Comparison of ENCODE assay signal across 26 mouse cellular contexts in genomic region chr2:124727979-124728378, GRCm38 (mm10).
"Had no signal": no experiment of that assay in that cellular context is flagged by ENCODE, and none has a peak within 500 bp of the region (broad histone marks: within the 10 kb centered on the region; RNA-seq: fewer than 3 reads in every experiment).

No protein-coding gene starts in this region.

- H3K4me2 ChIP-seq: kidney, embryonic 15.5 days; limb, embryonic 13.5 days; liver, embryonic 12.5 days; liver, embryonic 15.5 days; lung, embryonic 15.5 days; midbrain, embryonic 13.5 days; neural tube, embryonic 13.5 days had no signal

- H3K27me3 ChIP-seq: limb, embryonic 13.5 days; liver, embryonic 12.5 days; liver, embryonic 15.5 days; lung, embryonic 15.5 days; midbrain, embryonic 13.5 days; neural tube, embryonic 13.5 days had no signal

- H3K4me3 ChIP-seq: kidney, embryonic 15.5 days; layer of hippocampus, adult 2 months; limb, embryonic 10.5 days; limb, embryonic 13.5 days; liver, embryonic 12.5 days; liver, embryonic 15.5 days; lung, embryonic 15.5 days; megakaryocyte, embryonic 14.5 days; midbrain, embryonic 10.5 days; midbrain, embryonic 13.5 days; myocyte; neural tube, embryonic 13.5 days had no signal

- H3K4me1 ChIP-seq: liver, embryonic 12.5 days; liver, embryonic 15.5 days; lung, embryonic 15.5 days had no signal

- ATAC-seq: liver, embryonic 12.5 days; midbrain, embryonic 13.5 days; midbrain, embryonic 16.5 days had no signal

- H3K9ac ChIP-seq: kidney, embryonic 15.5 days; limb, embryonic 13.5 days; liver, embryonic 12.5 days; liver, embryonic 15.5 days; lung, embryonic 15.5 days; midbrain, embryonic 13.5 days; neural tube, embryonic 13.5 days had no signal

- H3K36me3 ChIP-seq: kidney, embryonic 15.5 days; limb, embryonic 10.5 days; limb, embryonic 13.5 days; liver, embryonic 12.5 days; liver, embryonic 15.5 days; lung, embryonic 15.5 days; midbrain, embryonic 10.5 days; midbrain, embryonic 13.5 days; neural tube, embryonic 13.5 days had no signal

- H3K27ac ChIP-seq: kidney, embryonic 15.5 days; layer of hippocampus, adult 2 months; limb, embryonic 10.5 days; limb, embryonic 13.5 days; liver, embryonic 12.5 days; liver, embryonic 15.5 days; lung, embryonic 15.5 days; midbrain, embryonic 10.5 days; midbrain, embryonic 13.5 days; neural tube, embryonic 13.5 days had no signal

- DNase-seq: kidney, adult 11 months; kidney, adult 8-10 months; kidney, postnatal 10 days; kidney, postnatal 36 days; liver; lung, adult 18-20 months; lung, postnatal 10 days; lung, postnatal 36 days; retina, postnatal 1 day; right cerebral cortex, postnatal 25 days; thymus, adult 18-20 months; thymus, postnatal 14 days; thymus, postnatal 4 days had no signal

- H3K9me3 ChIP-seq: kidney, embryonic 15.5 days; limb, embryonic 10.5 days; limb, embryonic 13.5 days; liver, embryonic 12.5 days; liver, embryonic 15.5 days; lung, embryonic 15.5 days; megakaryocyte, embryonic 14.5 days; midbrain, embryonic 10.5 days; midbrain, embryonic 13.5 days; neural tube, embryonic 13.5 days had no signal
